Mouse (Mus musculus): ENCODE data around the gene Samd9l. TPM values are rescaled to one million over a fixed set of nuclear protein-coding genes. Genes with fewer than 3 reads are reported as not detected.

Gene Samd9l
- polyA plus RNA-seq, 1 experiment from 2014 or later = 1.1 TPM

Other genes with a start within 250 kb of the Samd9l start
- 3.4 and 4.7 TPM in 2 replicates for gene Hepacam2, start 98.7 kb upstream of the Samd9l start, polyA plus RNA-seq (2016; fragmentation: Nextera tagmentation; extraction: Ambion mirVana)
- gene Vps50, start 98.8 kb upstream of the Samd9l start, polyA plus RNA-seq (2016; fragmentation: Nextera tagmentation; extraction: Ambion mirVana) = 41.9 and 46.9 TPM in 2 replicates